26 mouse cellular contexts compared by ENCODE assay signal in genomic region chr10:50772811-50773210, GRCm38 (mm10).
A peak's percentile ranks its signal among the peaks of the same experiment; 100 is the strongest.
DNase-seq lines count a peak whose midpoint lies in the region; ATAC-seq and TF ChIP-seq lines count a peak whose summit lies in the region.
"Had no signal": no experiment of that assay in that cellular context is flagged by ENCODE, and none has a peak within 500 bp of the region (broad histone marks: within the 10 kb centered on the region; RNA-seq: fewer than 3 reads in every experiment).

No protein-coding gene starts in this region.

- H3K27me3 ChIP-seq in hindbrain, embryonic 14.5 days (ENCODE audit: control insufficient read depth, insufficient read depth, low read length), result no peaks in the 10 kb centered on the region
- no peaks in the 10 kb centered on the region for H3K27me3 ChIP-seq in hindbrain, embryonic 12.5 days
- no peaks in the 10 kb centered on the region for H3K27me3 ChIP-seq in forebrain, embryonic 16.5 days (replicated peaks; ENCODE audit: control insufficient read depth, insufficient read depth, low read length)
- H3K27me3 ChIP-seq in kidney, adult 2 months (replicated peaks; ENCODE audit: control insufficient read depth, insufficient read depth, low read length), result no peaks in the 10 kb centered on the region
- H3K27me3 ChIP-seq: embryonic facial prominence, embryonic 12.5 days; heart, embryonic 15.5 days; lung, embryonic 15.5 days; neural tube, embryonic 15.5 days had no signal

- no peak overlapping the region for H3K27ac ChIP-seq in hindbrain, embryonic 14.5 days
- H3K27ac ChIP-seq in hindbrain, embryonic 12.5 days, result no peak overlapping the region
- no peak overlapping the region for H3K27ac ChIP-seq in forebrain, embryonic 16.5 days (ENCODE audit: low read length)
- no peak overlapping the region for H3K27ac ChIP-seq in kidney, adult 2 months (ENCODE audit: insufficient read depth, low read depth, low read length)
- H3K27ac ChIP-seq: embryonic facial prominence, embryonic 12.5 days; heart, embryonic 15.5 days; left cerebral cortex, adult 2 months; limb, embryonic 13.5 days; lung, embryonic 15.5 days; neural tube, embryonic 15.5 days had no signal

- H3K9ac ChIP-seq in hindbrain, embryonic 14.5 days, result no peak overlapping the region
- H3K9ac ChIP-seq in hindbrain, embryonic 12.5 days, result no peak overlapping the region
- H3K9ac ChIP-seq in forebrain, embryonic 16.5 days (replicated peaks; ENCODE audit: low read depth, low read length), result no peak overlapping the region
- H3K9ac ChIP-seq: embryonic facial prominence, embryonic 12.5 days; heart, embryonic 15.5 days; limb, embryonic 13.5 days; lung, embryonic 15.5 days; neural tube, embryonic 15.5 days had no signal

- no peaks in the 10 kb centered on the region for H3K9me3 ChIP-seq in hindbrain, embryonic 14.5 days (ENCODE audit: control insufficient read depth, low read length)
- H3K9me3 ChIP-seq in hindbrain, embryonic 12.5 days (replicated peaks), result no peaks in the 10 kb centered on the region
- no peaks in the 10 kb centered on the region for H3K9me3 ChIP-seq in forebrain, embryonic 16.5 days (ENCODE audit: control insufficient read depth, low read length)
- H3K9me3 ChIP-seq: embryonic facial prominence, embryonic 12.5 days; heart, embryonic 15.5 days; limb, embryonic 13.5 days; lung, embryonic 15.5 days; neural tube, embryonic 15.5 days had no signal

- H3K4me1 ChIP-seq in hindbrain, embryonic 14.5 days (replicated peaks; ENCODE audit: control insufficient read depth, insufficient read depth, low read length), result no peaks in the 10 kb centered on the region
- H3K4me1 ChIP-seq in hindbrain, embryonic 12.5 days, result no peaks in the 10 kb centered on the region
- H3K4me1 ChIP-seq in forebrain, embryonic 16.5 days (replicated peaks; ENCODE audit: control insufficient read depth, insufficient read depth, low read length), result peaks cover 3% of the 10 kb centered on the region
- H3K4me1 ChIP-seq in kidney, adult 2 months (ENCODE audit: control insufficient read depth, insufficient read depth, low read length), result no peaks in the 10 kb centered on the region
- H3K4me1 ChIP-seq: embryonic facial prominence, embryonic 12.5 days; heart, embryonic 15.5 days; limb, embryonic 13.5 days; lung, embryonic 15.5 days; neural tube, embryonic 15.5 days had no signal

- H3K4me2 ChIP-seq in hindbrain, embryonic 14.5 days (replicated peaks), result no peak overlapping the region
- H3K4me2 ChIP-seq in hindbrain, embryonic 12.5 days (replicated peaks), result no peak overlapping the region
- no peak overlapping the region for H3K4me2 ChIP-seq in forebrain, embryonic 16.5 days (ENCODE audit: low read length)
- H3K4me2 ChIP-seq: embryonic facial prominence, embryonic 12.5 days; heart, embryonic 15.5 days; limb, embryonic 13.5 days; liver, embryonic 11.5 days; lung, embryonic 15.5 days; midbrain, embryonic 11.5 days; neural tube, embryonic 15.5 days had no signal

- TF ChIP-seq POLR2A in brain, embryonic 14.5 days (IDR thresholded peaks at IDR 0.05; ENCODE audit: borderline replicate concordance, extremely low read depth, insufficient read depth, insufficient read length, poor library complexity, severe bottlenecking), result no peak
- no peak for TF ChIP-seq POLR2A in kidney, adult 2 months (IDR thresholded peaks at IDR 0.05; ENCODE audit: low read depth, low read length)

- ATAC-seq in hindbrain, embryonic 14.5 days (ENCODE audit: low FRiP score), result no peak
- no peak for ATAC-seq in hindbrain, embryonic 12.5 days (ENCODE audit: low FRiP score)
- ATAC-seq in forebrain, embryonic 16.5 days, result peak; percentile 82
- ATAC-seq: CD4-positive, CD25-positive, alpha-beta regulatory T cell, adult 4 months; intestine, embryonic 16.5 days had no signal

- H3K36me3 ChIP-seq in hindbrain, embryonic 14.5 days (replicated peaks; ENCODE audit: control insufficient read depth, insufficient read depth), result no peaks in the 10 kb centered on the region
- H3K36me3 ChIP-seq in hindbrain, embryonic 12.5 days, result no peaks in the 10 kb centered on the region
- H3K36me3 ChIP-seq in forebrain, embryonic 16.5 days (ENCODE audit: control insufficient read depth, insufficient read depth), result no peaks in the 10 kb centered on the region
- no peaks in the 10 kb centered on the region for H3K36me3 ChIP-seq in kidney, adult 2 months (ENCODE audit: control insufficient read depth, insufficient read depth, low read length)
- H3K36me3 ChIP-seq: embryonic facial prominence, embryonic 12.5 days; lung, embryonic 15.5 days; neural tube, embryonic 15.5 days had no signal

- WGBS in hindbrain, embryonic 14.5 days, result 47% methylated on average over 2 of the region's 2 CpGs
- WGBS in hindbrain, embryonic 12.5 days, result 64% methylated on average over 2 of the region's 2 CpGs
- 7% methylated on average over 2 of the region's 2 CpGs for WGBS in forebrain, embryonic 16.5 days
- WGBS in kidney, adult 2 months, result 61% methylated on average over 2 of the region's 2 CpGs

- no peak overlapping the region for H3K4me3 ChIP-seq in hindbrain, embryonic 14.5 days (replicated peaks; ENCODE audit: low read length)
- H3K4me3 ChIP-seq in hindbrain, embryonic 12.5 days, result no peak overlapping the region
- H3K4me3 ChIP-seq in forebrain, embryonic 16.5 days (replicated peaks; ENCODE audit: low read length), result no peak overlapping the region
- H3K4me3 ChIP-seq in kidney, adult 2 months (ENCODE audit: insufficient read depth, low read depth, low read length), result no peak overlapping the region
- H3K4me3 ChIP-seq: embryonic facial prominence, embryonic 12.5 days; heart, embryonic 15.5 days; left cerebral cortex, adult 2 months; limb, embryonic 13.5 days; lung, embryonic 15.5 days; neural tube, embryonic 15.5 days had no signal

- DNase-seq in hindbrain, embryonic 14.5 days (ENCODE audit: low spot score), result peak; percentile 31
- peak; percentile 13 for DNase-seq in Muller cell, postnatal 12 days (ENCODE audit: inconsistent ontology term)
- peak; percentile 89 for DNase-seq in brain, embryonic 14.5 days (ENCODE audit: low read depth)
- DNase-seq in left cerebral cortex, adult 9 months (ENCODE audit: low spot score in 2 of 2), result no peak
- DNase-seq in kidney, adult 2 months, result no peak
- DNase-seq: adrenal gland, postnatal 25 days; cerebellum, adult 9-10 months; cerebellum, postnatal 36 days; gastrocnemius, postnatal 14 days; kidney, adult 9 months; kidney, postnatal 10 days; right cerebral cortex, adult 18-20 months; spleen, adult 18-20 months; thymus, postnatal 14 days had no signal

- TF ChIP-seq CTCF in brain, embryonic 14.5 days (IDR thresholded peaks at IDR 0.05; ENCODE audit: borderline replicate concordance, extremely low read depth, insufficient read depth, insufficient read length), result no peak
- no peak for TF ChIP-seq CTCF in kidney, adult 2 months (conservative IDR thresholded peaks at IDR 0.05; ENCODE audit: insufficient read depth, insufficient read length, low read depth, low read length)

Comparison
In these comparisons a context has a peak if more than half of its experiments do, and no peak if none do; other contexts are left out.
1. DNase-seq: peak in hindbrain, embryonic 14.5 days (single experiment), Muller cell, postnatal 12 days (single experiment) and brain, embryonic 14.5 days (single experiment); none in left cerebral cortex, adult 9 months (0 of 2) and kidney, adult 2 months (single experiment).